Mouse (Mus musculus): ENCODE data around the gene Mrtfb.
"Not testable (repeated sequence)": the region's sequence is repeated elsewhere in the genome, so short reads cannot be mapped to it uniquely, and the experiment has no call there.

Gene Mrtfb

DNA sequence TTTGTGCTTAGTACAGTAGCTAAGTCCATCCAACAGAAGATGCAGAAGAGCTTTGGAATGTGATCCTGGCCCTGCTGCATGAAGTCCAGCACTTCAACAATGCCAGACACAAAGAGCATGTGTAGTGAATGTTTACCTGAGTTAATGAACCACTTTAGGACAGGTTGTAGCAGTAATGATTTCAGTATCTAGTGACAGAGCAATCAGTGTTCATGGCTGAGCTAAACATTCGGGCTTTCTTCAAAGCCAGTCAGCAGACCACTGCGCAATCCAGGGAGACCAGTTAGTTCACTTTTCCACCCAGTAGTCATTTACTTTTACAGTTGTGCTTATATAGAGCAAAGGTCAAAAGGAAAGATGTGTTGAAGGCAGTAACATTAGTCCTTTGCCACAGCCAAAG, 20.0 kb downstream of the Mrtfb start:
- DNase-seq (ENCODE audit: low spot score) = no peak

DNA sequence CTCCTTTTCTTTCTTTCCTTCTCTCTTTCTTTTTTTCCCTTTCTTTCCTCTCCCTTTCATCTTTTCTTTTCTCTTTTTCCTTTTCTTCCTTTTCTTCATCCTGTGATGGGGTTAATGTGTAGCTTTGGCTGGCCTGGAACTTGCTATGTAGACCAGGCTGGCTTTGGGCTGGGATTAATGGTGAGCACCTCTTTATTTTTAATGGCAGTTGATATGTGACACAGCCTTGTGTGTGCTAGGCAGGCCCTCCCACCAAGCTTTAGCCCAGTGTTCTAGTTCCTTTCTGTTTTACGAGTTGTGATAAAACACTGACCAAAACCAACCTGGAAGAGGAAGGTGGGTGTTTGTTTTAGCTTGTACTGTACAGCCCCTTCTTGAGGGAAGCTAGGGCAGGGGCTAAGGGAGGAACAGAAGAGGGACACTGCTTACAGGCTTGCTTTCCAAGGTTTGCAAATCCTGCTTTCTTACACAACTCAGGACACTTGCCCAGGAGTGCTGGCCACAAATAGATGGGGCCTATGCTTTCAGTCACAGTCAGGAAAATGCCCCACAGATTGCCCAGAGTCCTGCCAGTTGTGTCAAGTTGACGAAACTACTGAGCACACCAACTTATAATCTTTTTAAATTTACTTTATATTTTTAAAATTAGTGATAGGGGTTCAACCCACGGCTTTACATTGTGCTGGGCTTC, 20.6 kb downstream of the Mrtfb start:
- DNase-seq (ENCODE audit: low spot score) = no peak

DNA sequence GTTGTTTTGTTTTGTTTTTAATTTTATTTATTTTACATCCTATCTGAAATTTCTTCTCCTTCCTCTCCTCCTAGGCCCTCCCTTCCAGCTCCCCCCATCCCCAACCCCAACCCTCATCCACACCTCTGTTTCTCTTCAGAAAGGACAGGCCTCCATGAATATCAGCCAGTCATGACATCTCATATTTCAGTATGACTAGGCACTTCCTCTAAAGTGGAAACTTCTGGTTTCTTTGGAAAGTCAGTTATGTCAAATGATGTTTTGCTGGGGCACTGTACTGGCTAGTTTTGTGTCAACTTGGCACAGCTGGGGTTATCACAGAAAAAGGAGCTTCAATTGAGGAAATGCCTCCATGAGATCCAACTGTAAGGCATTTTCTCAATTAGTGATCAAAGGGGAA, 30.1 kb downstream of the Mrtfb start:
- not testable (repeated sequence) for DNase-seq (ENCODE audit: low spot score)

DNA sequence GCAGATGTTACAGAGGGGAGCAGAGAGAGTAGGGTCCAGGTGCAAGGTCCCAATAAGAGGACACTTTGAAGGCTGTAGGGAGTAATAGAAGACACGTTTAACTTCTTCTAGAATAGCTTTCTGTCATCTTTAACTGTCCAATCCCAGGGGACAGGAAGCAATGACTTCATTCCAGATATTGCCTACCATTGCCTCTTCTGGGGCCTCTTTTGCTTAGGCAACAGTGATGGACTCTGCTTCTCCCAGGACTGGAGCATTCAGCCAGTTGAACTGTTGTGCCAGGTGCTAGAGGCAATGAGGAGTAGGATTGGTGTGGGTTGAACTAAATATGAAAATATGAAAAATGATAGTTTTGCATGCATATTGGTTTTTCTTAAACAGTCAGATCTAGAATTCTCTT, 41.6 kb downstream of the Mrtfb start:
- DNase-seq (ENCODE audit: low spot score) = no peak

DNA sequence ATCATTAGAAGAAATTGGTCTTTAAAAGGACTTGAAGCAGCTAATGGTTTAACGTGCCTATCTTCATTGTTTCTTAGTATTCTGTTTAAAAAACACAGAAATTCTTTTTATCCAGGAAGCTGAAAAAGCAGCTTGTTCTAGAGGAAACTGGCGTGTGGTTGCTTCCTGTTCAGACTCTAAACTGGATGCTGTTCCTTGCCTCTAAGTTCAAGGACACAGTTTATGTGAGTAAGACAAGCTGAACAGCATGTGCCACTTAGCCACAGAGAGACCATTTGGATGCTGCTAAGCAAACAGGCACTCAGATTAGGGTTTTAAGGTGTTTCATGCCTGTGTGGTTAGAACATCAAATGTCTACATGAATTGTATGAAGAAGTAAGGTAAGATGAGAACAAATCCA, 42.7 kb downstream of the Mrtfb start:
- no peak for DNase-seq (ENCODE audit: low spot score)

DNA sequence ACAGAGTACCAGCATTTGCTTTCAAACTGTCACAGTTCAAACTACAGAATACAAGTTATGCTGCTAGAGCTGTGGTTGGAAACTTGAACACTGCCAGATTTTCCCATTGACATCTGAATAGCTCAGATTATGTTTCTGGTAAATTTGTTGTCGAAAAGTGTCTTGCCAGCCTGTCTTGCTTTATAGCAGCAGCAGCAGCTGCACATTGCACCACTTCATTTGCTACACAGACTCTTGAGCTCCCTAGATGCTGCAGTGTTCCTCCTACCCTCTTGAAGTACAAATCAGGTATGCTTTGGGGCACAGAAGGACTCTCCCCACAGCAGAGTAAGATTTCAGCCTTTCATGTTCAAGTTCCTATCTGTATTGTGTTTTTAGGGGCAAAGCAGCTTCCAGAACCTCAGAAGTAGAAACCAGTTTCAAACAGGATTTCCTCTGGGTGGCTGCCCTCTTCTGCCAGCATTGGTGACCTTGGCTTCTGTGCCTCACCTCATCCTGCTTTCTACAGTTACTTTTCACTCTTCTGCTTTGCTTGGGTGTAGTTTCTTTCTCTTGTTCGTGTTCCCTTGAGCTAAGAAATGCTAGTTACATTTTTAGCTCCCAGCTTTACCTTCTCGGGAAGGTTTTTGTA, 49.9 kb downstream of the Mrtfb start:
- DNase-seq (ENCODE audit: low spot score) = no peak

DNA sequence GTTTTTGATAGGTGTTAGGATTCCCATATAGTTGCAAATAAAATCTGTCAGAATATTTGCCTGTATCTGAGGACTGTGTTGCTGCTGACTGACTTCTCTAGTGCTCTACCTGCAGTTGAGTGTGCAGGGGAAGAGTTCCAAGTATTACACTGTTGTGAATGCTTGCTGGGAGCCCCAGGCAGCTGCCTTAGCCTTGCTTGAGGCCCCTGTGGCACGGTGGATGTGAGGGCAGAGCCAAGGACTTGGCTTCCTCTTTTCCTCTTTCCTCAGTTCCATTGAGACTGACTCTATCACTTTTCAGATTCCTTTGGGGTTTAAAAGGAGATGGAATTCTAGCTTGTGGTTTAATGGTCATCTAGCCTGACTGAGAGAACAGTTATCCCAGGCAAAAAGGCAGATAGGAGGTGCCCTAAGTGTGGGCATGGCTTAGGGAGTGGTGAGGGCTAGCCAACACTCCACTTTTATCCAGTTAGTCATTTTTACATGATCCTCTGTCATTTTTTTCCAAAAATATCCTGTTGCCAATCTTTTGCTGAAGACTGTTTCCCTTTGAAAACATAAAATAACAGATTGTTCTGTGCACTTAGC, 53.9 kb downstream of the Mrtfb start:
- no peak for DNase-seq (ENCODE audit: low spot score)

DNA sequence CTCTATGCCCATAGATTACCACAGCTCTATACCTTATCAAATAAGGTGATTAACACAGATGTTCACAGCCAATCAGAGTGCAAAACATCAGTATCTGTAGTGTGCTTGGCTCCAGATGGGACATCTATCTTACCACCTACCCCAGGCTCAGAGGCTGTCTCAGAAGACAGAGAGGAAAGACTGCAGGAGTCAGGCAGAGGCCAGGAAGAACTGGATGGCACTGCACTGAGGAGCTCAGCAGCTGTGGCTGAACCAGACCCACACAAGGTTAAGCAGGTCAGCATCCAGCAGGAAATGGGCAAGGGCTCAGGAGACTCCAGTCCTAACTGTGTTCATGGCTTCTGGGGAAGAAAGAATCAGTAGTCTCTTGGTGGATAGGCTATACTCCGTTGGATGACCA, 55.1 kb downstream of the Mrtfb start:
- no peak for DNase-seq (ENCODE audit: low spot score)

DNA sequence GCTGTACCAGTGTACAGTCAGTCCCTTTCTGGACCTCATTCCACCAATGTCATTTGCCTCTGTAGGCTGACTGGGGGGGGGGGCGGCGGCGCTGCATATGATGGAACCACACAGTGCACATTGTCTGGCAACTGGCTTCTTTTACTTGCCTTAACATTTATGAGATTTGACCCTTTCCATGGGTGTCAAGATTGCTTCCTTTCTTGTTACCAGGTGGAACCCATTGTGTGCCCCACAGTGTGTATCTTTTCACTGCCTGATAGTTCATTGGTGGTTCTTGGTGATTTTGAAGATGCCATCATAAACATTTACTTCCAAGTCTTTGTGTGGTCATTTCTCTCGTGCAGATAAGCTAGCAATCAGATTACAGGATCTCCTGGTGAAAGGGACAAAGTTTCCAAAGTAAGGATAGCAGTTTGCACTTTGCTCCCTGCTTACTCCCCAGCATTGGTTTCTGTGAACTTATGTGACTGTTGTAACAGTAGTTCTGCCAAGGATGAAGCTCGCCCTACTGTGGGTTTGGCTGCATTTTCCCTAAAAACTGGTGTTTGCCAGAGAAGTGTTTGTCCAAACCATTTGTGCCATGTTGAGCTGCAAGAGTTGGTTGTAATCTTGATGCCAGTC, 56.9 kb downstream of the Mrtfb start:
- DNase-seq (ENCODE audit: low spot score) = no peak

DNA sequence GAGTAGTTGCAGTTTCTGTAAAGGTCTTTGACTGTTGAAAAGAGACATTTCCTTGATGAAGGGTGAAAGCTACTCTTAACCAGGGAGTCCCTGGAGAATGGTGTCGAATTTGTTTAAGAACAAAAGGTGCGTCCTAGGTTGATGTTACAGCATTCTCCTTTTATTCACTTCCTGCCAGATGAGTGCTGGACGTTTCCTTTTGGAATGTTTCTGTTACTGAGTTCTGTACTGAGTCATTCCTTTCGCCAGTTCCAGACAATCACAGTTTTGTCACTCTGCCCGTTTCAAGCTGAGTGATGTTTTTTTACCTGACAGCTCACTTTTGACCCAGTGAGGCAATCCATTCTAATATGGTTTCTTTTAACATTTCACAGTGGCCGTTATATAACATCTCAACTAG, 67.5 kb downstream of the Mrtfb start:
- no peak for DNase-seq (ENCODE audit: low spot score)

DNA sequence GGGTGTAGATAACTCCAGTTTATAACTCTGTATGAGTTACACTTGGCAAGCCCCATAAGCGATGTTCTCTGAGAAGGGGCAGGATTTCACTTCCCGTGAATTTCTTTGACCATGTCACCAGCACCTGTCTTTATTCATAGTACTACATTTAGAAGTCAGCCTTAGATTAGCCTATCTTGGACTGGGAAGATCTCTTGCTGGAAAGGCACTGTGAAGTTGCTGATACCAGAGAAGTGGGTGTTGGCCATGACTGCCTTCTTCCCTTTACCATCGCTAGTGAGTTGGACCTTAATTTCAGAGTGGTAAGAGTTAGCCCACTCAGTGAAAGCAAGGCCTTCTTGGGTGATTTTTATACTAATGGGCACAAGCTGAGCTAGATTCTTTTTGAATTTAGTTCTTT, 70.3 kb downstream of the Mrtfb start:
- no peak for DNase-seq (ENCODE audit: low spot score)

DNA sequence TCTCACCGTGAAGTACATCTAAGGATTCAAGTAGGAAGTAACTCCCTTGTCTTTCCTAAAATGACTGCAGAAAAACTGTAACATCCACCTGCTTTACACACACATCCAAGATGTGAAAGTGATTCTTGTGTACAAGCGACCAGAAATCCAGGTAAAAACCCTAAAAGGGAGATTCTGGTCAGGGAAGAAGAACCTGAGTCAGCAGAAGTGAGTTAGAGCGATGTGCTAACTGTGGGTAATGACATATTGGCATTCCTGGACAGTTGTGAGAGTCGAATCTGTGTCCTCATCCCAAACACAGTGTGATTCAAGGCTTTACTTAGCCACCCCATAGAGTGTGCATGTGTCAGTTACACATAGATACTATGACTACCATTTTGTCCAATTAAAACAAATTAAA, 72.4 kb downstream of the Mrtfb start:
- DNase-seq (ENCODE audit: low spot score) = no peak

DNA sequence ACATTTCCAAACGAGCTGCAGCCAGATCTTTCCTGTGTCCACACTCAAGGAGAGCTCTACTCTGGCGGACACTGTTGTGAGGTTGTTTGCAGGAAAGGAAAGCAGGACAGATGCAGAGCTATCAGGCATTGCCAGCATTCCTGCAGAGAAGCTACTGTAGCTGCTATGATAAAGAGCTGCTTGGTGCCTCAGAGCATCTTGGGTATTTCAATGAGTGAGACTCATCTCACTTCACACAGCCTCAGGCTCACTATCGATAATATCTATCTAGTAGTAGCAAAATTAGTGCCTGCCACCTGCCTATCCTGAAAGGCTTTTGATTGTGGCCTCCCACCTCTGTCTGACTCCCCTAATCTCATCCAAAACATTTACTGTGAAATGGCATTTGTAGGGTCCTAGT, 73.4 kb downstream of the Mrtfb start:
- DNase-seq (ENCODE audit: low spot score) = peak; percentile 11

DNA sequence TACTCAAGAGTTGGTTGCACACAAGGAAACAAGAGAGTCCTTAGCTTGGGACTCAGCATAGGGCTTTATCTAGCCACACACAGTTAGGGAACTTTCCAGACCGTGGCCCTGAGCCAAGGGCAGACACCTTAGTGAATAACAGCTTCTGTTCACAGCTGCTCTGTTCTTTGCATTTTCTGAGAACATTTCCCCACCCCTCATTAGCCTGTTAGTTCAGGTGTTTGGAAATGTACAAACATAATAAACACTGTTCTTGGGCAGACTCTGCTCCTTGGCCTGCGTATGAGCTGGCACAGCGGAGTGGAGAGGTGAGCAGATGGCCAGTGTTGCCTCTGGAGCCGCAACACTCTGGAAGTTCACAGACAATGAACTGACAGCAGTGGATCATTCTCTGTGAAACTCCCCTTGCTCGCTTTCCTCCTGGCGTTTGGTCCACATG, 74.0 kb downstream of the Mrtfb start:
- peak; percentile 29 for DNase-seq (ENCODE audit: low spot score)

DNA sequence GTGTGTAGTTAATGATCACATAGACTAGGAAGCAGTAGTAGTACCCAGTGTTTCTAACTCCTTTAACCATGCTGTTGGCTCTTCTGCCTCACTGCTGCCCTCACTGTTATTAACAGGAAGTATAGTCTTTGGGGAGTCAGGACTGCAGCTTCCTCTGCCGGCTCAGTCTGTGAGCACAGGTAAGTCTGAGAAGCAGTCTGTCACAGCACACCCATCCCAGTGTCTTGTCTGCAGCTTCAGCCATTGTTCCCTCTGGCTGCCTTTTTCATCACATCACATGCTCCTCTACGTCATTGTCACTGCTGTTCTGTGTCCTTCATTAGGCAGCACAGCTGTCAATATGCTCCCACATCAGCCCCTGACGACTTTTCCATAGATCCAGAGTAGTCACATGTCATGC, 75.6 kb downstream of the Mrtfb start:
- DNase-seq (ENCODE audit: low spot score) = no peak

DNA sequence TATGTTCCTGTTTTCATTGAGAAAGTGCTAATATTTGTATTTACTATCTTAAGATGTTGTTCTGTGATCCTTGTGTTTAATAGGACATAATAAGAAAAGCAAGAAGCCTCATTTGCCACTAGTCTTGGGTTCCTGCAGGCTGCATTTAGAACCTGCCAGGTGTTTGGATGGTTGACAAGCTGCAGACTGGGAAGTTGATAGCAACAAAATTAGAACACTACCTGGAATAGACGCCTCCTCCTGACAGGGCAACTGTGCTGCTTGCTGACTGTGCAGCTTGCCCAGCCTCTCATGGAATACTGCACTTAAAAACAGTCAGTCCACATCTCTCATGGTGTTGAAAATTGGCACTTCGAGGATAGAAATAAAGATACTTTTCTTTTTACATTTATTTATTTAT, 76.3 kb downstream of the Mrtfb start:
- no peak for DNase-seq (ENCODE audit: low spot score)

DNA sequence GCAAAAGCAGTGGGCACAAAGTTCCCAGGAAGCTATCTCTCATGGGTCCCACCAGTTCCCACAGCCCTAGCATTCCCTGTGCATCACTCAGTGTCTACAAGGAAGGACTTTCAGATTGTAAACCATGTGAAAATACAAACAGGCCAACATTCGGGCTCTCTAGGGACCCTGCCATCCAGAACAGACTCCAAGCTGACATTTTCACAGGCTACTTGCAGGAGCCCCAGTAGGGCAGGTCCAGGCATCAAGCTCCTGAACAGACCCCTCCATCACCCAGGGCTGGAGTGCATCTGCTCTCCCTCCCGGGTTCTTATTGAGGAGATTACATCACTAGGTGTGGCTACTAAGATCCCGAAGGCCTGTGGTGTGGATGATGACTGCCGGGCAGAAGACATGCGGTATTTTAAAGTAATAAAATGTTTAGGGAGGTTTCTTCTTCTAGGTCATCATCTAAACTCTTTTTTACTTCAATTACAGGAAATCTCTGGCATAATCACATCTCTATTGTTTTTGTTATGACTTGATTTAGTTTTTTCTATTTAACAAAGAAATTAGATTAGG, 77.6 kb downstream of the Mrtfb start:
- DNase-seq (ENCODE audit: low spot score) = no peak

DNA sequence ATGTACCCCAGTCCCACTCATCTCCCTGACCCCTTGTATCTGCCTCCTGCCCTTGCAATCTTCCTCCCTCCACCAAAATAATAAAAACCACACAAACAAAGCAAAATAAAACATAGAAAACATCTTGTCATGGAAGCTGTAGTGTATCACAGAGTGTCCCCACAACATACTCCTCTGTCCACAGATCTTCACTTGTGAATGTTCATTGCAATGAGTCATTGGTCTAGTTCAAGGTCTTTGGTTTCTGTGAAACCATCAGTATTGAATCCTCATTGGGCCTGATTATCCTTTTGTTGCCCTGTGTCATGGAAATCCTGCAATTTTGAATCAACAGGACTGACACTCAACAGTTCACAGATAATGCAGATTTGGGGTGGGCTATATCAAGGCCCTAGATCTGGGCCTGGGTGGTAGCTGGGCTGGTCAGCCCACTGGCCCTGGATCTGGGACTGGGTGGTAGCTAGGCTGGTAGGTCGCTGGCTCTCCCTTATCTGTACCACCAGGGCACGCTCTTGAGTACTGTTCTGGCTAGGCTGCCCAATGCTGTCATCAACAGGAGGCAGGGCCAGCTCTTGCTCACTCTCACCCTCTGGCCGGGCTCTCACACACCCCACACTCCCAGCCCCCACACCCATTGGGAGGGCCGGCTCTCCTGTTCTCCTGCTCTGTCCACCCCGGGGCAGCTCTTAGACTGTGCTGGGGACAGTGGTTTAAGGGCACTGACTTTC, 80.4 kb downstream of the Mrtfb start:
- no peak for DNase-seq (ENCODE audit: low spot score)

DNA sequence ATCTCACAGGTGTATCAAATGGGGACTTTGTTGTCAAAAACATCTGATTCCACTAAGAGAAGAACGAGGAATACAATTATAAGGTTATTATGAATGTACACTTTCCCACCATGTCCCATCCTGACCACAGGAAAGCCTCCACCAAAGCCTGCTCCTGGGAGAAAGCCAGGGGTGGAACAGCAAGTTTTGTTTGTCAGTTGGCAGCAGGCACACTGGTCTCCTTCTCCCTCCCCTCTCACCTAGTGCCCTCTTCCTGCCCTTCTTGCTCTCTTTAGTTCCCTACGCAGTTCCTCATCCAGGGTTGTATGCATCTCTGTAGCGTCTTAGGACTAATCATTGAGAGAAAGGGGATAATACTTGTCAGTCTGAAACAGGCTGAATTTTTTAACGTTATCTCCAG, 81.8 kb downstream of the Mrtfb start:
- DNase-seq (ENCODE audit: low spot score) = no peak

DNA sequence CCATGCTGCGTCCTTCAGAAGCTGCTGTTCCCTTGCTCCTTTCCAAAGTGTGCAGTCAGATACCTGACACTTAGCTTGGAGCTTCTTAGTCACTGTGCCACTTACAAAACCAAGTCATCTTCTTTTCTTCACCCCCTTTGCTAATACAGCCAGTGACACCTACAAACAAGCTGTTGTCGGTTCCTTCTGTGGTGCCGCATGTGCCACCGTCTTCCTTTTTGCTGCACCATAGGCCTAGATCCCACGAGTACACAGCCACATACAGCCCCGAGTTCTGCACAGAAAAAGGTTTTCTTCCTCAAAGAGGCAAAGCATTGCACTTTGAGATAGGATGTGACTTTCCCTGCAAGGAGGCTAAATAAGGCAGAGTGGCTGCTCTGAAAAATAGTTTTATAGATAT, 83.2 kb downstream of the Mrtfb start:
- no peak for DNase-seq (ENCODE audit: low spot score)

DNA sequence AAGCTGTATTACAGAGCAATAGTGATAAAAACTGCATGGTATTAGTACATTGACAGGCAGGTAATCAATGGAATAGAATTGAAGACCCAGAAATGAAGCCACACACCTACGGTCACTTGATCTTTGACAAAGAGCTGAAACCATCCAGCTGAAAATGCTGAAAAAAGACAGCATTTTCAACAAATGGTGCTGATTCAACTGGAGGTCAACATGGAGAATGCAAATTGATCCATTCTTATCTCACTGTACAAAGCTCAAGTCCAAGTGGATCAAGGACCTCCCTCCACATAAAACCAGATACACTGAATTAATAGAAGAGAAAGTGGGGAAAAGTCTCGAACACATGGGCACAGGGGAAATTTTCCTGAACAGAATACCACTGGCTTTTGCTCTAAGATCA, 89.5 kb downstream of the Mrtfb start:
- not testable (repeated sequence) for DNase-seq (ENCODE audit: low spot score)

DNA sequence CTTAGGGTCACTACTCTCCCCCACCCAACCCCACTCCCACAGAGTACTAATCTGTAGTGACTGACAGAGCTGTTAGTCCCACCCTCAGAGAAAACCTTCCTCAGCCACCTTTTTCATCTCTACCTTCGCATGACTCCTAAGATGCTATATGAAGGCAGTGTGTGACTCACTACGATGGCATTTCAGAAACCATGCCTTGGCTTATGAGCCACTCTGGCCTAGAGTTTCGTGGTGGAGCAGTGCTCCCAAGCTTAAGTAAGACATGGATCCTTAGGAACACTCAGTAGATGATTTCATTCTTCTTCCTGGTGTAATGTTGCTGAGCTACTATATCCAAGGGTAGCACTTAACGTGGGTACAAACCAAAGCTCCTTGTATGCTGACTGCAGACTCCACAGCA, 94.4 kb downstream of the Mrtfb start:
- no peak for DNase-seq (ENCODE audit: low spot score)
